Mouse (Mus musculus) neutrophil, adult 5-6 weeks (primary cell): ENCODE data around the gene Mindy1. TPM values are rescaled to one million over a fixed set of nuclear protein-coding genes. Genes with fewer than 3 reads are reported as not detected.

Experiments used
- total RNA-seq: library from RNA; stranded (forward); fragments of 200-1000 nt; gene quantifications from 2 replicates; pipeline ENCODE4 v1.2.3, GENCODE M21; 2017

The Mindy1 gene
- total RNA-seq, 1 experiment from 2014 or later, result 116 TPM

Other genes starting within 250 kb of the Mindy1 start
- gene Psmd4, start 238.7 kb upstream of the Mindy1 start, total RNA-seq, result 163 and 195 TPM in 2 replicates
- 26.8 and 30.8 TPM in 2 replicates for gene Pip5k1a, start 174.4 kb upstream of the Mindy1 start, total RNA-seq
- gene Vps72, start 170.3 kb upstream of the Mindy1 start, total RNA-seq, result 63.9 and 79.4 TPM in 2 replicates
- 0.49 and 1.7 TPM in 2 replicates for gene Tmod4, start 156.9 kb upstream of the Mindy1 start, total RNA-seq
- gene Scnm1, start 147.3 kb upstream of the Mindy1 start, total RNA-seq, result 111 and 146 TPM in 2 replicates
- 11.4 and 12.3 TPM in 2 replicates for gene Lysmd1, start 147.3 kb upstream of the Mindy1 start, total RNA-seq
- gene Tnfaip8l2, start 139.0 kb upstream of the Mindy1 start, total RNA-seq, result 120 and 124 TPM in 2 replicates
- 0.49 TPM in 1 of 2 replicates, not detected in the other for gene Sema6c, start 120.9 kb upstream of the Mindy1 start, total RNA-seq
- 120 and 122 TPM in 2 replicates for gene Gabpb2, start 63.4 kb upstream of the Mindy1 start, total RNA-seq
- gene Cdc42se1, start 52.6 kb upstream of the Mindy1 start, total RNA-seq, result 303 and 323 TPM in 2 replicates
- gene Mllt11, start 49.2 kb upstream of the Mindy1 start, total RNA-seq, result 14.1 and 16.3 TPM in 2 replicates
- gene Gm128, start 39.7 kb upstream of the Mindy1 start, total RNA-seq, result not detected in 2 replicates
- gene Bnipl, start 30.2 kb upstream of the Mindy1 start, total RNA-seq, result not detected in 2 replicates
- gene Prune1, start 731 bp downstream of the Mindy1 start, total RNA-seq, result 12.0 and 13.3 TPM in 2 replicates
- 1.5 and 2.3 TPM in 2 replicates for gene Anxa9, start 25.8 kb downstream of the Mindy1 start, total RNA-seq
- gene Cers2, start 33.4 kb downstream of the Mindy1 start, total RNA-seq, result 162 and 168 TPM in 2 replicates
- 30.6 and 39.3 TPM in 2 replicates for gene Setdb1, start 75.9 kb downstream of the Mindy1 start, total RNA-seq
- gene 4930558C23Rik, start 121.5 kb downstream of the Mindy1 start, total RNA-seq, result not detected in 2 replicates
- gene Arnt, start 153.0 kb downstream of the Mindy1 start, total RNA-seq, result 60.4 and 67.5 TPM in 2 replicates
- gene Ctsk, start 217.9 kb downstream of the Mindy1 start, total RNA-seq, result 1.7 and 2.8 TPM in 2 replicates
- gene Ctss, start 245.4 kb downstream of the Mindy1 start, total RNA-seq, result 904 and 941 TPM in 2 replicates